Mouse (Mus musculus): ENCODE data around the gene Mpo. TPM values are rescaled to one million over a fixed set of nuclear protein-coding genes. Genes with fewer than 3 reads are reported as not detected.

The Mpo gene
- 2.9 and 5.9 TPM in 2 replicates for polyA plus RNA-seq (2015; fragmentation: Nextera tagmentation; extraction: Ambion mirVana)

DNA sequence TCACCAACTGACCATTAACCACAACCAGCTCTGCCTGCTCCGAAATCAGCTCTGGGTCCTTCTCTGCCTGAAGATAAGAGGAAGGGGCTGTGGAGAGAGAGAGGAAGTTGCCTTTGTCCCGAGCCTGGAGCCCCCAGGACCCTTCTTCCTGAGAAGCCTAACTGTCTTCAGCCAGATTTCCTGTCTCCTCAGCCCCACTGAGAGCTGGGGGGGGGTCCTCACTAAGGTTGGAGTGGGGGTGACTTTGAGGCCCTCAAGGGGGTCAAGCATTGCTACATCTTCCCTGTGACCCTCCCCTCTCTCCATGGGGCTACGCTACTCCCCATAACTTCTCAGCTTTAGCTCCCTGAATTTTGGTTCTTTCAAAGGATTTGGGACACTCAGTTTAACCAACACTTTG is at the start of gene Mpo:
Gene Mpo (plus strand): TSS at position 122 of the 400 bp plus-strand sequence.
- Histone ChIP-seq H3K9me3 (no peaks in the 10 kb centered on the region), H3K36me3 (no peaks in the 10 kb centered on the region), H3K4me2 (replicated peaks) (no peak within 1 kb of the TSS), H3K9ac (no peak within 1 kb of the TSS), H3K27ac (no peak within 1 kb of the TSS), H3K4me1 (replicated peaks) (0 out of 2 replicates have a peak, but pooled peaks cover 2% of the 10 kb centered on the region), H3K4me3 (replicated peaks) (no peak within 1 kb of the TSS), H3K27me3 (replicated peaks) (no peaks in the 10 kb centered on the region)
- no peak for ATAC-seq
- WGBS: 54% methylated on average over 3 of the region's 3 CpGs

DNA sequence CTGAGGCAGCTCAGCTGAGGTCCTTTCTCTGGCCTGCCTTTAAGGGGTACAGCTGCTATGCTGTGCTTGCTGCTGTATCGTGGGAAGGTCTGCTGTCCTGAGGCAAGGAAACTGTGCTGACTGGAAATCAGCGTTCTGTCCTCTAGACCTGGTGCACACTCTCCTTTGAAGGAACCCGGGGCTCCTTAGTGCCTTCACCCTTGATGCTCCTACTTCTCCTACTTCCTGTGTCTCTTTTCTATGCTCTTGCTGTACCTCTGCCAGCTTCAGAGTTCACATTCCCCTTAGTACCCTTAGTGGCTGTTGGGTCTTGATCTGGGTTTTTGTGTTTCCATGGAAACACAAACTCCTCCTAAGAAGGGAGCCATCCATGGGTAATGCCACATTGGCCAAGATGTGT is 49.7 kb upstream of the Mpo start:
- 94% methylated on average over 3 of the region's 3 CpGs for WGBS
- no peak for ATAC-seq

DNA sequence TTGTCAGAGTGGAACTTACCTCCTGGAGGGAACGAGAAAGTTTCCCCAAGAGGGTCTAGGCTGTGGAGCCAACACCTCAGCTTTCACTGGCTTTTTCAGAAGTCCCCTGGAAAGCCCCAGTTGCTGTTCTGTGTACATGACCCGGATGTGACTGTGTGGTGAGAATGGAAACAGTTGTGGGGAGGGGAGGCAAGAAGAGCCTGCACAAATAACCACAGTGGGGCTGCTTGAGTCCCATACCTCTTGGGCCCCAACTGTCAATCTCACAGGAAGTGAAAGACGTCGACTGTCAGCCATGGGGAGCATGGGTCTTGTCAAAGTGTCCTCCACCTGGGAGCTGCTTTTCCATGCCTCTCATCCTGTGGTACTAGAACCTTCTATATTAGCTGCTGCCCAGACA is 48.4 kb upstream of the Mpo start:
- H3K4me2 ChIP-seq (replicated peaks): no peak overlapping the region
- no peak overlapping the region for H3K4me3 ChIP-seq (replicated peaks)
- no peak overlapping the region for H3K27ac ChIP-seq
- 0 out of 2 replicates have a peak, but pooled peaks cover 3% of the 10 kb centered on the region for H3K4me1 ChIP-seq (replicated peaks)
- no peak overlapping the region for H3K9ac ChIP-seq
- H3K36me3 ChIP-seq: peaks cover 22% of the 10 kb centered on the region
- no peak for ATAC-seq
- WGBS: 76% methylated on average over 4 of the region's 4 CpGs
- H3K27me3 ChIP-seq (replicated peaks): no peaks in the 10 kb centered on the region
- H3K9me3 ChIP-seq: no peaks in the 10 kb centered on the region

More for the DNA sequence above, 49.7 kb upstream of the Mpo start:
- H3K9me3 ChIP-seq: no peaks in the 10 kb centered on the region
- H3K27me3 ChIP-seq (replicated peaks): no peaks in the 10 kb centered on the region
- H3K9ac ChIP-seq: no peak overlapping the region
- no peaks in the 10 kb centered on the region for H3K4me1 ChIP-seq (replicated peaks)
- no peak overlapping the region for H3K27ac ChIP-seq
- no peak overlapping the region for H3K4me2 ChIP-seq (replicated peaks)
- no peak overlapping the region for H3K4me3 ChIP-seq (replicated peaks)
- peaks cover 25% of the 10 kb centered on the region for H3K36me3 ChIP-seq

DNA sequence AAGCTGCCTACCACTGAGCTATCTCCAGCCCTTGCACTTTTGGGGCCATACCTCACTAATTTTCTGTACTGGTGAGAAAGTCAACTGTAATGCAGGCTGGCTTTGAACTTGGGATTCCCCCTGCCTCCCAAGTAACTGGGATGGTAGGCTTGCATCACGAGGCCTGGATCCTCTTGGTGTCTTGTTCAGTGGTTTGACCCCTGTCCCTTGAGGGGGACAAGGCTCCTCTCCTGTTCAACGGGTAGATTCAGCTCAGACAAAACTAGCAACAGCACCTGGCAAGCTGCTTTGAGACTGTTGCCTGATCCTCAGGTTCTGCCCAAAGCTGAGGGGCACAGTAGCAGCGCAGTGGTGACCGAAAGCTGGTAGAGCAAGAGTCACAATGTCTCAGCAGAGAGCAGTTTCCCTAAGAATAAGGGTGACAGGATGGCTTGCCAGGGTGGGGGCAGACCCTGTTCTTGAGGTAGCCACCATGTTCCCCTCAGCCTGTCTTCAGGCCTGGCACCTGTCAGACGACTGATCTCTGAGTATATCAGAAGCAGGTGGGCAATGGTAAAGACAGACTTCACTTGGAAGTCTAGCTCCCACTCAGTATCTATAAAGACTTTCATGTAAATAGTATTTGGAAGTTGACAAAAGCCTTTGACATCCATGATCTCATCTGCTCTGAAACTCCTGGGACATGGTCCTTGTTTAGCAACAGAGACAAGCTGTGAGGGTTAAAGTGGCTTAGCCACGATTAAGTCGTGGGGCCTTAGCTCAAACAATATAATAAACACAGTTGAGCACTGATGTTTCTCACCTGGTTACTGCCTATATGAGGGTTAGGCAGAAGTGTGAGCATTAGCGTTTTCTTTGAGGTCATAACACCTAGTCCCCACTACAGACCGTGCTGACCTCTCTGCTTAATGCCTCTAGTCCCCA is 47.5 kb upstream of the Mpo start:
- Histone ChIP-seq H3K4me2 (replicated peaks) (no peak overlapping the region), H3K27me3 (replicated peaks) (no peaks in the 10 kb centered on the region), H3K9me3 (no peaks in the 10 kb centered on the region), H3K27ac (no peak overlapping the region), H3K4me1 (replicated peaks) (0 out of 2 replicates have a peak, but pooled peaks cover 3% of the 10 kb centered on the region), H3K9ac (no peak overlapping the region), H3K4me3 (replicated peaks) (no peak overlapping the region), H3K36me3 (peaks cover 17% of the 10 kb centered on the region)
- no peak for ATAC-seq
- 68% methylated on average over 9 of the region's 9 CpGs for WGBS

DNA sequence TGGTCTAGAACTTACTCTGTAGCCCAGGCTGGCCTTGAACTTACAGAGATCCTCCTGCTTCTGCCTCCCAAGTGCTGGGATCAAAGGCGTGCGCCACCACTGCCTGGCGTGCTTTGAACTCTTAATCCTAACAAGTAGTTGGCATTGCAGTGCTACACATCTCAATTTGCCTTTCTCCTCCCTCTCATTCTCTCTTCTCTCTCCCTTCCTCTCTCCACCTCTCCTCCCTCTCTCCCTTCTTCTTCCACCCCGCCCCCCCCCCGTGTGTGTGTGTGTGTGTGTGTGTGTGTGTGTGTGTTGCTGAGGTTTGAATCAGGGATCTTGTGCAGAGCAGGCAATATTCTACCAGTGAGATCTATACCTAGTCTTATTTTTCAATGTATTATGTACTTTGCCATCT is 46.1 kb upstream of the Mpo start:
- WGBS: 85% methylated on average over 5 of the region's 5 CpGs
- Histone ChIP-seq H3K27ac (no peak overlapping the region), H3K4me1 (replicated peaks) (0 out of 2 replicates have a peak, but pooled peaks cover 3% of the 10 kb centered on the region), H3K9ac (no peak overlapping the region), H3K27me3 (replicated peaks) (no peaks in the 10 kb centered on the region), H3K36me3 (peaks cover 12% of the 10 kb centered on the region), H3K4me2 (replicated peaks) (no peak overlapping the region), H3K4me3 (replicated peaks) (no peak overlapping the region), H3K9me3 (no peaks in the 10 kb centered on the region)
- no peak for ATAC-seq

DNA sequence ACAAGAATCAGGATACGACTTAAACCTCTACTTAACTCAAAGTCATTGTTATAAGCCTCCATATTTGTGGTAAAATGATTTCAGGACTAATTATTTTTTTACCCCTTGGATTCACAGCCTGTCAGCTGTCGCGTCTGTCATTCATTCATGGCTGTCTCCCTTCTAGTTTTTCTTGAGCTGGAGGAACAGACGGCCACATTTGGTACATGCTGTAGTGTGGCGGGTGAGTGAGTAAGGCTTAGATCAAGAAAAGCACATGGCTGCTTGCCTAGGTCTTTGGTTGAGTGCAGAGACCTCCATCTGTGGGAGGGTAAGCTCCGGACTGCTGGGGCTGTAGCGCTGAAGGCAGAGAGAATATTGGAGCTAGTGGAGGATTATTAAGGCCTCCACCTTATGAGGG is 45.7 kb upstream of the Mpo start:
- ATAC-seq: no peak
- Histone ChIP-seq H3K4me3 (replicated peaks) (no peak overlapping the region), H3K27me3 (replicated peaks) (no peaks in the 10 kb centered on the region), H3K9me3 (no peaks in the 10 kb centered on the region), H3K4me1 (replicated peaks) (0 out of 2 replicates have a peak, but pooled peaks cover 3% of the 10 kb centered on the region), H3K4me2 (replicated peaks) (no peak overlapping the region), H3K9ac (no peak overlapping the region), H3K27ac (no peak overlapping the region), H3K36me3 (peaks cover 12% of the 10 kb centered on the region)
- 92% methylated on average over 7 of the region's 7 CpGs for WGBS

DNA sequence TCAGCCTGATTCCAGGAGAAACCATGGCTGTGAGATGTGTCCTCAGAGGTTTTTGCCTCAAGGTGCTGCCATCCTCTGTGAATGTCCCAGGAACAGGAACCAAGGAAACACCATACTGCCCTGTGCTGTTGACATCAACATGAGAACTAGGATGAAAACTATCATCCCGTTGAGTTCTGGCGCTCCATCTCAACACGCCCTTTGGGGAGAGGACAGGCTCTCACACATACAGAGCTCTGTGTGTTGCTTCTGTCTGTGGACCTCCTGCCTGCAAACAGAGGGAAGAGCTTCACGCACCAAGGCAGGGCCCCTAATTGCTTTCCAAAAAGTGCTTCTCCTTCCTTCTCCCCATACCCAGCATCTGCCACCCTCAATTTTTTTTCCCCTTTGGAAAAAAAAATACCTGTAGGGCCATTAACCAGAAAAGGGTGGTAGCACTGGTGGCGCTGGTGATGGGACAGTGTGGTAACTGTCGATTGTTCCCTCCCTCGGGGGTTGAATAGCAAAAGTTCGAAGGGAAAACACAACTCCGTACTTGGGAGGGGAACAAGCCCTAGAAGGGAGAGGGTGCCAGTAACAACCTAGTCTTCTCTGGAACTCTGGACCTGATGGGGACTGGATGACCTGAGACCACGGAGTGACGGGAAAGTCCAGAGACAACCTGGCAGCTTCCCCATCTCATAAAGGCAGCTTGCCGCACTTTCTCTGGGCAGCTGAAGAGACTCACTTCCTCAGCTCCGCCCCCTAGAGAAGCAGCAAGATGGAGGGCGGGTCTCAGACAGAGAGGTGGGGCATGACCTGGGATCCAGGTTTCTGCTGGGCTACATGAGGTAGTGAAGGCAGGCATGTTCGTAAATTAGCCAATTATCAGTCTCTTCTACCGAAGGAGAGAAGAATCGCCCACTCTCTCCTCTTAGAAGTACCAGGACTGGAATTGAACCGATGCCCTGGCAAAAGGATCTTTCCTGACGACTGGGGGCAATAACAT is 45.0 kb upstream of the Mpo start:
- 30% methylated on average over 19 of the region's 19 CpGs for WGBS
- Histone ChIP-seq H3K4me2 (replicated peaks) (peak overlapping the region; percentile 41), H3K9ac (no peak overlapping the region), H3K4me3 (replicated peaks) (0 out of 2 replicates have a peak overlapping the region, but pooled peaks have one; percentile 2), H3K27me3 (replicated peaks) (no peaks in the 10 kb centered on the region), H3K36me3 (peaks cover 12% of the 10 kb centered on the region), H3K27ac (0 out of 2 replicates have a peak overlapping the region, but pooled peaks have one; percentile 22), H3K4me1 (replicated peaks) (0 out of 2 replicates have a peak, but pooled peaks cover 3% of the 10 kb centered on the region), H3K9me3 (no peaks in the 10 kb centered on the region)
- peak; percentile 77; the same call in 1 of the 2 replicates for ATAC-seq

DNA sequence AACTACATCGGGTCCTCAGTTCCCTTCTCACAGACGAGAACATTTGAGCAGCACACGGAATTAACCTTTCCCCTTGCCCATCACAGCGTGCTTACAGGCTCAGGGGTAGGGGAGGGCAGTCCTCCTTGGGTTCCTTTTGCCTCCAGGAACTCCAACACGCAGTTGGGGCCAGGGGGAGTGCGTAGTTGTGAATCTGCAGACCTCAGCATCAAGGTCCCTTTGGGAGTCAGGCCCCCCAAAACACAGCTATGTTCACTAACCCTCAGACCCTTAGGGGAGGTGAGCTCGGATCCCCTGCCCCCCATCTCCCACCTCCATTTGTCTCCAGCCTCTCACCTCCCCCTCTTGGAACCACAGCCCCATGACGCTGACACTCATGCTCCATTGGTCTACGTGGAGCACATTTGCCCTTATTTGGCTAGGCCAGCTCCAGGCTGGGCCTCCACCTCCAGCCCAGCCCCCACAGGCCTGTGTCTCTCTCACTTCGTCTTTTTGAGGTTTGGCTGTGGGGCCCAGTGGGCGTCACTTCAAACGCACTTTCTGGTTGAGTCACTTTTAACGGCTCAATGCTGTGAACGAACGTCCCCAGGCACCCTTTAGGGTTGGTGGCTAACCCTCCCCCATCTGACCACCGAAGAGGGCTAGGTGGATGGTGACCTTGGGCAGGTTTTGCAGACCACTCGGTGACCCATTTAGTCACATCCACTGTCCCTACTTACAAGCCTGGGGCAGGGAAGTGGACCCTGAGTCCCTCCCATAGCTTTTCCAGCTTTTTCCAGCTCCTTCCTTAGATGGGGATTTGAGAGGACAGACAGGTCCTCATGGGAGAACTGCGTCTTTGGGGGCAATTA is 44.0 kb upstream of the Mpo start:
- Histone ChIP-seq H3K9me3 (no peaks in the 10 kb centered on the region), H3K9ac (no peak overlapping the region), H3K27ac (0 out of 2 replicates have a peak overlapping the region, but pooled peaks have one; percentile 22), H3K4me2 (replicated peaks) (peak overlapping the region; percentile 41; the same call in 1 of the 2 replicates), H3K4me3 (replicated peaks) (no peak overlapping the region), H3K36me3 (peaks cover 7% of the 10 kb centered on the region), H3K27me3 (replicated peaks) (no peaks in the 10 kb centered on the region), H3K4me1 (replicated peaks) (0 out of 2 replicates have a peak, but pooled peaks cover 3% of the 10 kb centered on the region)
- peak; percentile 73; the same call in 1 of the 2 replicates for ATAC-seq
- 44% methylated on average over 18 of the region's 18 CpGs for WGBS

DNA sequence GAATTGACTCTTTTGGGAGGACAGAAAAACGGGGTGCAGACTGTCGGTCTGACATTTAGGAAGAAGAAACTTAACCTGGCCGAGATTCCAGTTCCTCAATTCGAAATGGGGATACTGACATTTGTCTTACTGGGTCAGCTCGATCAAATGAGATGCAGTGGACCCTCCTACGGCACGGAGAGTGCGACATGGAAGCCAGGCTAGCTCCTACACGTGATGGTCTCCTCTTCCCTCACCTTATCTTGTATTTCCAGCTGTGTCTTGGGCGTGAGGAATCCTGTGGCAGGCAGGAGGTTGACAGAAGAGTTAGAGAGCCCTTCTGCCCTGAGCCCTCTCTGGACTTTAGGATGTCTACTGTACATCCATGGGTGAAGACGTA is 43.3 kb upstream of the Mpo start:
- Histone ChIP-seq H3K27ac (no peak overlapping the region), H3K9me3 (no peaks in the 10 kb centered on the region), H3K4me3 (replicated peaks) (no peak overlapping the region), H3K27me3 (replicated peaks) (no peaks in the 10 kb centered on the region), H3K4me2 (replicated peaks) (no peak overlapping the region), H3K4me1 (replicated peaks) (0 out of 2 replicates have a peak, but pooled peaks cover 3% of the 10 kb centered on the region), H3K36me3 (peaks cover 1% of the 10 kb centered on the region), H3K9ac (no peak overlapping the region)
- 78% methylated on average over 11 of the region's 11 CpGs for WGBS
- 0 out of 2 replicates have a peak, but pooled peaks have one; percentile 52 for ATAC-seq

DNA sequence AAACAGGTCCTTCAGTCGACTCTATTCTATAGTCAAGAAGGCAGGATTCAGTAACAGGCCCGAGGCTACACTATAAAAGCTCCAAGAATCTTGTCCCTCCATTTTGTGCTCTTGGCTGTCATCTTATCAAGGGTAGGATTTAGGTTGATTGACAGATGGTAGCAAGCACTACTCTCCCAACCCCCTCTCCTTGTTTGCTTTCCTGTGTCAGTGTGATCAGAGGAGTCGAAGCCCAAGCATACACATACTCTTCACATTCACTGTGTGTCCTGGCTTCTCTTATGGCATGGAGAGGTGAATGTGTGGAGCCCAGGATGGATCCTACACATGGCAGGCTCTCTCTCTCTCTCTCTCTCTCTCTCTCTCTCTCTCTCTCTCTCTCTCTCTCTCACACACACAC is 42.9 kb upstream of the Mpo start:
- no peak for ATAC-seq
- no peak overlapping the region for H3K4me3 ChIP-seq (replicated peaks)
- no peaks in the 10 kb centered on the region for H3K36me3 ChIP-seq
- H3K4me2 ChIP-seq (replicated peaks): no peak overlapping the region
- no peak overlapping the region for H3K9ac ChIP-seq
- no peak overlapping the region for H3K27ac ChIP-seq
- WGBS: 63% methylated on average over 3 of the region's 3 CpGs
- H3K27me3 ChIP-seq (replicated peaks): no peaks in the 10 kb centered on the region
- H3K4me1 ChIP-seq (replicated peaks): 0 out of 2 replicates have a peak, but pooled peaks cover 3% of the 10 kb centered on the region
- H3K9me3 ChIP-seq: no peaks in the 10 kb centered on the region

DNA sequence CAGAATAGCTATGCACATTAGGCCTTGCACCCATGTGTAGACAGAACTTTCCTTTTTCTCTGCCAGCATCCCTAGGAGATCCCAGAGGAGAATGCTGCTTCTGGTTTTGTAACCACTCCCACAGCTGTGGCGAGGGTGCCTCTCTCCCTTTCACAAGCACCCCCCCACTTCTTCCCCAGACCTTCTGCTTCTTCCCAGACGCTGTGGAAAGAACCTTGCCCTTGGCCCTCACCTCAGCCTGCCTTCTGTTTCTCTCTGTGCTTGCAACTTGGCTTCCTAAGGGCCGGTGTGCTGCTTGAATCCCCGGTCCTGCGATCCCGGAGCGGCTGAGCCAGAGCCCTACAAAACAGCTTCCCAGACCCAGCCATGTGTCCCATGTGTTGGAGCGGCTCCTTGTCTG is 42.4 kb upstream of the Mpo start:
- H3K4me2 ChIP-seq (replicated peaks): no peak overlapping the region
- 77% methylated on average over 8 of the region's 8 CpGs for WGBS
- no peak for ATAC-seq

More for the DNA sequence above, 42.4 kb upstream of the Mpo start:
- Histone ChIP-seq H3K9ac (no peak overlapping the region), H3K27ac (peak overlapping the region; percentile 17; the same call in 1 of the 2 replicates), H3K4me3 (replicated peaks) (no peak overlapping the region), H3K4me1 (replicated peaks) (0 out of 2 replicates have a peak, but pooled peaks cover 3% of the 10 kb centered on the region), H3K36me3 (no peaks in the 10 kb centered on the region), H3K27me3 (replicated peaks) (no peaks in the 10 kb centered on the region), H3K9me3 (no peaks in the 10 kb centered on the region)
